Mouse (Mus musculus) embryonic fibroblast, embryonic 13.5 days (primary cell): ENCODE measurements around the gene Sarnp.

Experiments
- CTCF ChIP-seq: IDR thresholded peaks from 2 replicates; pipeline ENCODE4 v1.5.1; 2011; ENCODE audit warnings: mild to moderate bottlenecking, control low read depth, low read length, moderate library complexity, borderline replicate concordance; ENCODE audit not compliant: insufficient read depth
- POLR2A ChIP-seq: IDR thresholded peaks from 2 replicates; pipeline ENCODE4 v1.6.1; 2011; ENCODE audit warnings: low read depth, mild to moderate bottlenecking, control low read depth, low read length, moderate library complexity

- TF ChIP-seq CTCF (no peak), POLR2A (peak; percentile 71; the same call in 1 of the 2 replicates)
Observed at GRCm38 (mm10) chr10:128804271-128805091, 12.7 kb upstream of the Sarnp start, which contains the start of gene Tmem198b.
